Mouse (Mus musculus) liver, adult 2 months (tissue): ENCODE measurements around the gene Xcl1.

Source experiments
- CTCF ChIP-seq: fragments of 200-500 bp; IDR thresholded peaks from 2 replicates; pipeline ENCODE4 v1.5.1; 2011; ENCODE audit warnings: low read depth, low read length, control low read depth
- POLR2A ChIP-seq: fragments of 200-500 bp; IDR thresholded peaks from 2 replicates; pipeline ENCODE4 v1.6.1; 2011; ENCODE audit warnings: low read length, control low read depth; ENCODE audit not compliant: insufficient read depth; ENCODE audit errors: extremely low read depth

DNA sequence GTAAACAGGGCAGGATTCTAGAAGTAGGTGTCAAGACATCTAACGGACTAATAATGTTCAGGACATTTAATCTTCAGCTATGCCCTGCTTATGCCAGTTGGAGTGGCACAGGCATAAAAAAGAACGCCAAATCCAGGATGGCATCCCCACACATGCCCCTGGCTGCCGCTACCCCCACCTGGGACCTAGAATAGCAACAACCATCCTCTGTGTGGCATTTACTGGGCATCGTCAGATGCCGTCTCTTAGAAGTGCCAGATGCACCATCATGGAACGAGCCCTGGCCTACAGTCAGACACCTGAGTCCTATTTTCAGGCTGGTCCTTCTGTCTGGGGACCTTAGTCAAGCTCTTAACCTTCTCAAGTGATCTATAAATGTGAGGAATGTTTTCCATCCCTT lies 34.6 kb downstream of the Xcl1 start:
- TF ChIP-seq CTCF (no peak), POLR2A (no peak)
